Mouse (Mus musculus): ENCODE results near the gene Snd1.

- TF ChIP-seq NRF1 (IDR thresholded peaks at IDR 0.05; ENCODE audit: low read depth, low read length) (no peak), EP300 (IDR thresholded peaks at IDR 0.05; ENCODE audit: low read length) (no peak), MAX (IDR thresholded peaks at IDR 0.05; ENCODE audit: low read length) (no peak), ZMIZ1 (IDR thresholded peaks at IDR 0.05; ENCODE audit: low read depth, low read length) (no peak), PAX5 (IDR thresholded peaks at IDR 0.05; ENCODE audit: low read length) (no peak), POLR2A (IDR thresholded peaks at IDR 0.05; ENCODE audit: low read depth, low read length) (no peak)
Observed at GRCm38 (mm10) chr6:28597266-28597665, 122.3 kb downstream of the Snd1 start.
